Mouse (Mus musculus): Measurements from ENCODE around the gene Lcn11. TPM values are rescaled to one million over a fixed set of nuclear protein-coding genes. Genes with fewer than 3 reads are reported as not detected.

Lcn11 gene
- total and polyA plus RNA-seq, 3 experiments = not detected

GRCm38 (mm10) chr2:25773507-25773906 is 3.3 kb upstream of the Lcn11 start:
- DNase-seq (ENCODE audit: extremely low read depth) = no peak
- peaks cover 0 to 13% of the 10 kb centered on the region in 2 experiments; a peak in 2 of 4 replicates for H3K4me1 ChIP-seq (ENCODE audit: control insufficient read depth in 1 of 2, insufficient read depth in 2 of 2)
- H3K4me2 ChIP-seq (ENCODE audit: insufficient read depth, low read depth, poor library complexity, severe bottlenecking) = no peak overlapping the region
- no peak overlapping the region for H3K4me3 ChIP-seq (replicated peaks in 1 of 3; ENCODE audit: low read depth in 2 of 3, low read length in 2 of 3, poor library complexity in 1 of 3)
- in situ Hi-C loops (cut with MboI; ENCODE audit: low pct_ligation_motif_present, low pct_unique_long_range_greater_than_20kb, low sequenced_read_pairs) = no loop called here
- TF ChIP-seq USF2 (conservative IDR thresholded peaks at IDR 0.05; ENCODE audit: low read depth, low read length) (no peak), NELFE (IDR thresholded peaks at IDR 0.05; ENCODE audit: low read depth, low read length) (no peak), SIN3A (IDR thresholded peaks at IDR 0.05; ENCODE audit: low read length) (no peak), USF1 (IDR thresholded peaks at IDR 0.05; ENCODE audit: low read depth, low read length) (no peak), JUND (conservative IDR thresholded peaks at IDR 0.05; ENCODE audit: low read depth, low read length) (no peak), NRF1 (IDR thresholded peaks at IDR 0.05; ENCODE audit: low read depth, low read length) (no peak), ETS1 (conservative IDR thresholded peaks at IDR 0.05; ENCODE audit: low read depth, low read length) (no peak), RCOR1 (conservative IDR thresholded peaks at IDR 0.05; ENCODE audit: low read depth, low read length) (no peak), UBTF (IDR thresholded peaks at IDR 0.05; ENCODE audit: low read depth, low read length) (no peak), MXI1 (IDR thresholded peaks at IDR 0.05; ENCODE audit: low read depth, low read length) (no peak), RAD21 (IDR thresholded peaks at IDR 0.05; ENCODE audit: low read depth, low read length) (no peak), ZNF384 (IDR thresholded peaks at IDR 0.05; ENCODE audit: low read depth, low read length) (no peak), HCFC1 (IDR thresholded peaks at IDR 0.05; ENCODE audit: low read depth, low read length) (no peak), CTCF (conservative IDR thresholded peaks at IDR 0.05 in 1 of 2, IDR thresholded peaks at IDR 0.05 in 1 of 2; ENCODE audit: low read depth in 2 of 2, low read length in 2 of 2) (no peak), ZKSCAN1 (IDR thresholded peaks at IDR 0.05; ENCODE audit: borderline replicate concordance, low read depth, low read length) (no peak), BHLHE40 (IDR thresholded peaks at IDR 0.05; ENCODE audit: low read depth, low read length) (no peak), PAX5 (IDR thresholded peaks at IDR 0.05; ENCODE audit: low read length) (no peak)
- H3K27me3 ChIP-seq (replicated peaks) = peaks cover 47% of the 10 kb centered on the region
- H3K9ac ChIP-seq (ENCODE audit: insufficient read depth, low read depth) = no peak overlapping the region
- H3K27ac ChIP-seq (ENCODE audit: insufficient read depth, low read depth) = no peak overlapping the region
- dilution Hi-C loops (cut with MboI; ENCODE audit: extremely low pct_ligation_motif_present, extremely low pct_unique_long_range_greater_than_20kb, low sequenced_read_pairs) = no loop called here
- no peaks in the 10 kb centered on the region for H3K79me2 ChIP-seq (replicated peaks; ENCODE audit: control insufficient read depth, extremely low read depth, insufficient read depth, poor library complexity, severe bottlenecking)
- no peaks in the 10 kb centered on the region for H3K9me3 ChIP-seq (replicated peaks; ENCODE audit: low read length)
- H3K36me3 ChIP-seq (replicated peaks in 1 of 2; ENCODE audit: control insufficient read depth in 1 of 2, insufficient read depth in 1 of 2, low read length in 1 of 2) = no peaks in the 10 kb centered on the region

- peaks cover 0 to 13% of the 10 kb centered on the region in 2 experiments; a peak in 2 of 4 replicates for H3K4me1 ChIP-seq (ENCODE audit: control insufficient read depth in 1 of 2, insufficient read depth in 2 of 2)
- H3K36me3 ChIP-seq (replicated peaks in 1 of 2; ENCODE audit: control insufficient read depth in 1 of 2, insufficient read depth in 1 of 2, low read length in 1 of 2) = no peaks in the 10 kb centered on the region
- peaks cover 41% of the 10 kb centered on the region for H3K27me3 ChIP-seq (replicated peaks)
- dilution Hi-C loops (cut with MboI; ENCODE audit: extremely low pct_ligation_motif_present, extremely low pct_unique_long_range_greater_than_20kb, low sequenced_read_pairs) (no loop called here), in situ Hi-C loops (cut with MboI; ENCODE audit: low pct_ligation_motif_present, low pct_unique_long_range_greater_than_20kb, low sequenced_read_pairs) (no loop called here)
- no peaks in the 10 kb centered on the region for H3K79me2 ChIP-seq (replicated peaks; ENCODE audit: control insufficient read depth, extremely low read depth, insufficient read depth, poor library complexity, severe bottlenecking)
- DNase-seq (ENCODE audit: extremely low read depth) = peak; percentile 6
- TF ChIP-seq SIN3A (IDR thresholded peaks at IDR 0.05; ENCODE audit: low read length) (no peak), BHLHE40 (IDR thresholded peaks at IDR 0.05; ENCODE audit: low read depth, low read length) (no peak), TBP (conservative IDR thresholded peaks at IDR 0.05; ENCODE audit: low read depth, low read length) (no peak), CHD2 (IDR thresholded peaks at IDR 0.05; ENCODE audit: low read length) (no peak), JUN (IDR thresholded peaks at IDR 0.05; ENCODE audit: insufficient read depth, low read depth, low read length) (no peak), MXI1 (IDR thresholded peaks at IDR 0.05; ENCODE audit: low read depth, low read length) (no peak), ZC3H11A (IDR thresholded peaks at IDR 0.05; ENCODE audit: low read depth, low read length) (no peak)
- H3K4me3 ChIP-seq (replicated peaks in 1 of 3; ENCODE audit: low read depth in 2 of 3, low read length in 2 of 3, poor library complexity in 1 of 3) = no peak overlapping the region
- H3K9ac ChIP-seq (ENCODE audit: insufficient read depth, low read depth) = no peak overlapping the region
- H3K27ac ChIP-seq (ENCODE audit: insufficient read depth, low read depth) = no peak overlapping the region
- no peaks in the 10 kb centered on the region for H3K9me3 ChIP-seq (replicated peaks; ENCODE audit: low read length)
- H3K4me2 ChIP-seq (ENCODE audit: insufficient read depth, low read depth, poor library complexity, severe bottlenecking) = no peak overlapping the region
These were observed 2.2 kb upstream of the Lcn11 start for GRCm38 (mm10) chr2:25774640-25775039.

Data from CH12.LX (cell line).